Mouse (Mus musculus): ENCODE results near the gene Aknad1.

The Aknad1 gene

DNA sequence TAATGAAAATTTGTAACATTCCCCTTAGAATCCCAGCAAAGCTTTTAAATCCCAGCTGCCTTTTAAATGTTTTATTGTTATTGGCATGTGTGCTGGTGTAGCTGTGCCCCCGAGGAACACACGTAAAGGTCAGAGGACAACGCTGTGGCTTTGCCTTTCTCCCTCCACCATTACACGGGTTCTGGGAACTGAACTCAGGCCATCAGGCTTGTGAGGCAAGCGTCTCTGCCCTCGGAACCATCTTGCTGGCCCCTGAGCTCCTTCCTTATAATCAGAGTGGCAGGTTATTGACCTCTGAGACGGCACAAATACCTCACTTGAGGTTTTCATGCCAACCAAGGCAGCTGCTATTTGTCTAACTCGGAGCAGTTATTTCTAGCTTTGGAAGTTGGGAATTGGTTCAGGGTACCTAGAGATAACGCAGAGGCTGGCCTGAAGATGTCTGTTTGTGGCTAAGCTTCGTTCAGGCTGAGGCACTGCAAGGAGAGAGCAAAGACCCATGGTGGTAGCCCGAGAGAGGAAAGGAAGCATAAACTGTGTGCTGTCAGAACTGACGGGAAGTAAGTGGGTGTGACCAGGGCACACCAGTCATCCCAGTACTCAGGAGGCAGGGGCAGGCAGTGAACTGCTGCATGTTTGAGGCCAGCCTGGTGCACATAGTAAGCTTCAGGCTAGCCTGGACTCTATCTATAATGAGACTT, 48.4 kb downstream of the Aknad1 start:
- WGBS, result 83% methylated on average over 12 of the region's 12 CpGs

DNA sequence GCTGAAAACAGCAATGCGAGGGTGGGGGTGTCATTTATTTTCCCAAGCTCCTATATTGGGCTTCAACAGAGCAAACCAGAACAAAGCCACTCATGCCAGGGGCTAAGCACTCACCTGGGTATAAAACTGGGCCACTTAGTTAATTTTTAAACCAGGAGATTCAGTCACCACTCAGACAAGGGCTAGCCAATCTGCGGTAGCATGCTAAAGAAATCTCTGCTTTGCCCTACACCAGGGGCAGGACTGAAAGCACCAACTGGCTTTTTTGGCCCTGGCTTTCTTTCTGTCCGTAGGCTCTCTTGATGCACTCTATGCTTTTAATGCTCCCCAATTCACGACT, 49.0 kb downstream of the Aknad1 start:
- 93% methylated on average over 4 of the region's 4 CpGs for WGBS

DNA sequence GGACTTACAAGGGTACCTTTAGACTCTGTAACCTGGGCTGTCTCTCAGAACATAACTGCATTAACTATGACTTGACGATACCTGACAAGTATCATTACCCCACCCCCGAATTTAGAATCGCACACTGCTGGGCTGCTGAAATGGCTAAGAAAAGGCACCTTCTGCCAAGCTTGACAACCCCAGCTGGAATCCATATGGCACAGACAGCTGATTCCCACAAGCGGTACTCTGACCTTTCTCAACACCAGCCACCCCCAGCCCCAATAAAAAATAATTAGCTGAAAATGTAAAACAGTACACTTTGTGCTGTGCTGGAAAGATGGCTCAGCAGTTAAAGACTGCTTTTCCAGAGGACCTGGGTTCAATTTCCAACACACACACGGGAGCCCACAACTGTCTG, 49.8 kb downstream of the Aknad1 start:
- WGBS, result 78% methylated on average over 5 of the region's 5 CpGs

DNA sequence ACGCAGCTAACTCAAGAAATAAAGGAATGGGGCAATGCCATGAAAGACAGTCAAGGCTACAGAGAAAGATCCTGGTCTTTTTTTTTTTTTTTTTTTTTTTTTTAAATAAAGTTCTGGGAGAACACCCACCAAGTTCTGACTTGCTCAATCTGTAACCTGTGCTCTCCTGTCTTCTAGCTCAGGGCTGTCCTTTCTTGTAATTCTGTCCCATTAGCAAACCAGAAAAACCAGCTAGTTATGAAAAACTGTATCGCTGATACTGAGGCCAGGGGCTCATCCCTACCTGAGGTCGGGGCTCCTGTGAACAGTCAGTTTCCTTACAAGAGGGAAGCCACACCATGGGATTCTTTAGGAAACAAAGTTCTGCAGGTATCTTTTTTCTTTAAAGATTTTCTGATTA, 51.0 kb downstream of the Aknad1 start:
- 80% methylated on average over 3 of the region's 3 CpGs for WGBS

DNA sequence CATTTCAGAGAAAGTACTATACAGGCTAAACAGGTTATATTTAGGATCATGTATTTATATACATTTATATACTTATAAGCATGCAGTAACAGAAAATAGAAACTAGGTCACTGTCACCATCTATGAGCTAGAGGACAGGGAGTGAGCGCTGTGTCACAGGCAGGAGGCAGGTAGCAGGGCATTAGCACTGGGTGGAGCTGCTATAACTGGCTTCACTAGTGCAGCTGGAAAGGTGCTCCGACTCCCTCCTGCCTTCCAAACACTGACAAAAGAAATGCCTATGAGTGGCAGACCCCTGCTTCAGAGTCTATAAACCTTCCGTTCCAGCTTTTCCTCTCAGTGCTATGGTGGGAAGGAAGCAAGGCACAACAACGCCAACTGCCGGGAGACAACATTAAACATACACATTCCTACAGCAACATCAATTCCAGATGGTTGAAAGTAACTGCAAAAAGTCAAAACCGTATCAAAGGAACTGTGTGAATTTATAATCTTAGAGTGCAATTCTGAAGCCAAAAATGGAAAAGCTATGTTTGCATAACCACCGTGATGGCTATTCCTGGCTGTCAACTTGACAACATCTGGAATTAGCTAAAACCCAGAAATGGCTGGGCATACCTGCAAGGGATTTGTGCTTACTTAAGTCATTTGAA, 51.7 kb downstream of the Aknad1 start:
- 41% methylated on average over 7 of the region's 7 CpGs for WGBS

DNA sequence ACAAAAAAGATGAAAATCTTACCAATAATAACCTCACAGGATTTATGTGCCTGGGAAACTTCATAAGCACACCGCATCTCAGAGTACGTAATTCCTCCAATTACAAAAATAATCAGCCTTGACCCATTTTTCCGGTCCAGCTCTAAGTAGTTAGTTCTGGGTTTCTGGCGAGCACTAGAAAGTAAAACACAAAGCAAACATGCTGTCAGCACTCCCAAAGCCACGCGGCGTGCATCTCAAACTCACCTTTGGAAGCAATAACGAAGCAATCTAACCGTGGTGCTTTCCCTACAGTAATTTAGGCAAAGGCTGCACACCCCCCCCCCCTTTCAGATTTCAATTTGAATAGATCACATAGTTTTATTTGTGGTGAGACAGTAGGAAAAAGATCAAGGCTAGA, 55.3 kb downstream of the Aknad1 start:
- 66% methylated on average over 9 of the region's 9 CpGs for WGBS

DNA sequence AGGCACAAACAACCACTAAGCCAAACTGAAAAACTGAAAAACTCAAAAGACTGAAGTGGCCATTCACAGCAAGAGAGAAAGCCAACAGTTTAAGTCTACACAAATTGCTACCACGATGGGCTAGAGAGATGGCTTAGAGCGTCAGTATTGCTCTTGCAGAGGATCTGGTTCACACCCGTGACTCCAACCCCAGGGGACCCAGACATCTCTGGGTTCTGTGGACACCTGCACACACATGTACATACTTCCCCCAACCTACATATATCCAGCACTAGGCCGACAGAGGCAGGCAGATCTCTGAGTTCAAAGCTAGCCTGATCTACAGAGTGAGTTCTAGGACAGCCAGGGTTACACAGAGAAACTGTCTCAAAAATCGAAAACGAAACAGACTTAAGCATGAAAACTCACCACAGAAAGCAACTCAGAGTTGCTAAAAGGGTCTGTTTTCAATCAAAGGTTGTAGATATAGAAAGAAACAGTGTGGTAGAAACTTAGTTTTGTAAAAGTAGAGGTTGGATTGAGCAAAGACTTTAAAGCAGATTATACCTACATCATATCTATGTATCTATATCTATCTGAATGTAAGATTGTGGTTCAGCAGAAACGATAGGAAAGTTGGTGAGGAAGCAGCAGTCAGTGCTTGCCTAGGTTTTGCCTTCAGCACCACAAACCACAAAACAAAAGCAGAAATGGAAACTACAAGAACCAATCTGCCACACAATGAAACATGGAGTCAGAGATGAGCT, 56.3 kb downstream of the Aknad1 start:
- 86% methylated on average over 7 of the region's 7 CpGs for WGBS

DNA sequence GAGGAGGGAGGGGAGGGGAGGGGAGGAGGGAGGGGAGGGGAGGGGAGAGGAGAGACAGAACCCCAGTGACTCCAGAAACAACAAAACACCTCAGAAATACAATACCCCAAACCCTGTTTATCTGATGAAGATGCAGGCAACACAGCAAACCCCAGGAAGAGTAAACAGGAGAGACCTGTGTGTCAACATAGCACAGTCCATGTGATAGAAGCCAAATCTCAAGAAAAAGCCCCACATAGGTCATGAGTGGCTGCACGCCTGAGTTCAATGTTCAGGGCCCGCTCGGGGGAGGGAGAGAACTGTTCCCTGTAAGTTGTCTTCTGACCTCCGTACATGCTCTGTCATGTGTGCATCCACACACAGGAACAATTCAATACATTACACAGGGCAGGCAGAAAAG, 56.9 kb downstream of the Aknad1 start:
- WGBS, result 95% methylated on average over 4 of the region's 4 CpGs

DNA sequence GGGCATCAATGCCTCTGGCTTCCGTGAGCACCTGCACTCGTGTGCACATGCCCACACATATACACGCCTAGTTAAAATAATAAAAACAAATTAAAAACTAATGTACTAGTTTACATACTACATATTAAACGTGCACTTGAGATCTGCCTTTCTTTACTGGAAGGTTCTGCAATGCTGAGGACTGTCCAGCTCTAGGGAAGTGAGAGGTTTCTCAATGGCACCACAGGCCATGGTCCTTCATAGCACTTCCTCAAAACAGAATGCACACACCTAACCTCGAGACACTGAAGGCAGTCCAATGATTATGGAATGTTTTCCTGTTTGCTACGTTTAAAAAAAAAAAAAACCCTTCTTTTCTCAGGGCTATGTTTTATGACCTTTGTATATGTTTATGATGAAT, 58.3 kb downstream of the Aknad1 start:
- 90% methylated on average over 6 of the region's 6 CpGs for WGBS

DNA sequence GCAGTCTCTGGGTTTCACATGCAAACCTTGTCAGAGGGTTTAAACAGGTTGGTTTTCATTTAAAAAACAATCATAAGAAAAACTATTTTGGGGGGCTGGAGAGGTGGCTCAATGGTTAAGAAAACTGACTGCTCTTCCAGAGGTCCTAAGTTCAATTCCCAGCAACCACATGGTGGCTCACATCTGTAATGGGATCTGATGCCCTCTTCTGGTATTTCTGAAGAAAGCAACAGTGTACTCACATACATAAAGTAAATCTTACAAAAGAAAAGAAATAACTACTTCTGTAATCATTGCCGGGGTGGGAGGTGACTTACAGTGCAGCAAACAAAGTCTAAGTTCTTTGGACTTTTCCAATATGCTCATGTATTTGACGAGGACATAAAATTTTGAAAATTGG, 58.9 kb downstream of the Aknad1 start:
- 85% methylated on average over 2 of the region's 2 CpGs for WGBS

DNA sequence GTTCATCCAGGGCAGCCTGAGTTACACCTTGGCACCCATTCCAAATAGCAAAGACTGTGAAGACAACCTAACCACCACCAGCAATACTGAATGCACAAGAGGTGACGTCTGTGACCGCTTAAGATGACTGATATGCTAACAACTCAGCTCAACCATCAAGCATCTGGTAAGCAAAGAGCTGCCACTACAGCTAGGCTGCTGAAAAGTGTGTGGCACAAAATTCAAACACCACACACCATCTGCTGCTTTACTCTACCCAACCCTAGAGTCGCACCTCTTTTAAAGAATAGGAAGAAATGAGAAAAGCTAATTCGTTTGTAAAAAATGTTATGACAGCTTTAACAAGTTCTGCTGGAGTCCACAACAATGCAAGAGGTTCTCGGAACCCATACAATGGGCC, 66.2 kb downstream of the Aknad1 start:
- WGBS, result 50% methylated on average over 5 of the region's 5 CpGs

DNA sequence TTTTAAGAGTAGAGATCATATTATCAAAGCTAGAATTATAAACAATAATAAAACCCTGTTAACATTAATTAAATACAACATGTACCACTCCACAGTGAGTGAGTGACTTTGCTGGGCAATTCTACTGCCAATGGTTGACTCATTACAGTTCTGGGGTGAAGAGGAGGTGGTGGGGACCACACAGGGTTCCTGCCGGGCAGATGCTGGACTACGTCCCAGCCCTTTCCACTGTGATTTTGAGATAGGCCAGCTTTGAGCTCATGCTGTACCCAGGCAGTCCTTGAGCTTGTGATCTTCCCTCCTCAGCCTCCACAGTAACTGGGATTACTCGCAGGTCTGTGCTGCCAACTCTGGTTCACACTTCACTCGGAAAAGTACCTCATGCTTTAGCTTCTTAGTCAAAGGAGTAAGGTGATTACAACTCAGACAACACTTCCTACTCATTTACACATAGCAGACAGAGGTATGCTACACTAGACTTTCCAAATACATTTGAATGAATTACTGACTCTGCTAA, 71.3 kb downstream of the Aknad1 start:
- WGBS, result 54% methylated on average over 4 of the region's 4 CpGs

DNA sequence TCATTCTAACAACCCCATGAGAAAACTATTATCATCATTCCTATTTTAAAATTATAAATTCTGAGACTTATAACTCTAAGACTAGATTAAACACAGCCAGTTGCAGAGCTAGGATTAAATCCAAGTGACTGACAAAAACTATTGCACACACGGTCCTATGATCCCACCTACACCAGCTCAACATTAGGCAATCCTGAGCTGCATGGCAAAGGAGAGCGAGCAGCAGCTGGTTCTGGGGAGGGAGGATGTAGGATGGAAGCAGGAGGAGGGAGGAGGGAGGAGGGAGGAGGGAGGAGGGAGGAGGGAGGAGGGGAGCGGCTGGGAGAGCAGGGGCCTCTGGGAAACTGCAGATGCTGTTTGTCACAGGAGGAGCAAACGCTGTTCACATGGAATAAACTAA, 76.2 kb downstream of the Aknad1 start:
- 35% methylated on average over 4 of the region's 4 CpGs for WGBS

DNA sequence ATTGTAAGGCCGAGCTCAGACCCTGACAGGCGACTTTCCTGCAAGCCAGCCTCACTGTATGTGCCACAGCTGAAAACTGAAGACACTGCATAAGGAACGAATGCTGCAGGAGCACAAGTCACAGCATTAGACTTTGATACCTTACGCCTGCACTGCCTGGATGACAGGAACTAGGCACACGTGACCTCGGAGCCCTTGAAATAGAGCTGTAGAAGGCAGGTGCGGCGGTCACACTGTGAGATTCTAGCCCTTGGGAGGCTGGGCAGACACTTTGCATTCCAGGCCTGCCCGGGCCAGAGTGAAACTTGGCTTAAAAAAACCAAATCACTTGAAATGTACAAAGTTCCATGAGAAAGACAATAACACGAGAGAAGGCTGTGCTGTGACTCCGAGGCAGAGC, 91.0 kb downstream of the Aknad1 start:
- 74% methylated on average over 11 of the region's 11 CpGs for WGBS

DNA sequence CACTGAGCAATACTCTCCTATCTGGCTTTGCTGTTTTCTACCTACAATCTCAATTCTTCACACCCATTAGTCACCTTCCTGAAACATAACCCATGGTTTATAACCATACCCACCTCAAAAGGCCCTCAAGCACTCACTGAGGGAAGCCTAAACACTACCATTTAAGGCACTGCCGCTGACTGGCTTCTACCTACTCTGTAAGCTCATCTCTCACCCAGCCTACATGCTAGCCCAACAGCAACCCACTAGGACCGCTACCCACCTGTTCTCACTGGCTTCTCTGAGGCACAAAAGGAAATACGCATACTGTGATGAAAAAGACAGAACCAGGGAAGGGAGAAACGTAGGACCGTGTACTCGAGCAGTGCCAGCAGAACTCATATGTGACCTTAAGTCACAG, 92.3 kb downstream of the Aknad1 start:
- WGBS, result 77% methylated on average over 6 of the region's 6 CpGs
